Mouse (Mus musculus): ENCODE measurements at regions not wholly inside any gene's neighbourhood (a gene's known extent, or its start where the extent isn't known, plus 50 kb on each side); places are given as distances from the start of the nearest gene placed in this dataset.

- no peak for TF ChIP-seq RCOR1 (conservative IDR thresholded peaks at IDR 0.05; ENCODE audit: low read depth, low read length)
- no peak for TF ChIP-seq CTCF (conservative IDR thresholded peaks at IDR 0.05 in 1 of 2, IDR thresholded peaks at IDR 0.05 in 1 of 2; ENCODE audit: low read depth in 2 of 2, low read length in 2 of 2)
- no peak for TF ChIP-seq POLR2A (IDR thresholded peaks at IDR 0.05; ENCODE audit: low read depth, low read length)
- no peak for TF ChIP-seq KAT2A (IDR thresholded peaks at IDR 0.05; ENCODE audit: insufficient replicate concordance, low read length)
- TF ChIP-seq JUN (IDR thresholded peaks at IDR 0.05; ENCODE audit: insufficient read depth, low read depth, low read length) = no peak
- TF ChIP-seq USF1 (IDR thresholded peaks at IDR 0.05; ENCODE audit: low read depth, low read length) = no peak
- no peak for TF ChIP-seq MXI1 (IDR thresholded peaks at IDR 0.05; ENCODE audit: low read depth, low read length)
- TF ChIP-seq NRF1 (IDR thresholded peaks at IDR 0.05; ENCODE audit: low read depth, low read length) = no peak
- no peak for TF ChIP-seq USF2 (conservative IDR thresholded peaks at IDR 0.05; ENCODE audit: low read depth, low read length)
- TF ChIP-seq JUND (conservative IDR thresholded peaks at IDR 0.05; ENCODE audit: low read depth, low read length) = no peak
These were observed 141.0 kb upstream of the Ttc14 start for GRCm38 (mm10) chr3:33658597-33658996.
